Mouse (Mus musculus): ENCODE measurements around the gene Fam24a. TPM values are rescaled to one million over a fixed set of nuclear protein-coding genes. Genes with fewer than 3 reads are reported as not detected.

Gene Fam24a
- polyA plus RNA-seq, 1 experiment from 2014 or later, result not detected

GRCm38 (mm10) chr7:131329416-131329815 is 4.2 kb upstream of the Fam24a start, which contains the start of gene Fam24b:
Fam24b (minus strand) TSS chr7:131329516.
- ATAC-seq (replicated peaks; ENCODE audit: low FRiP score) (no peak), DNase-seq (ENCODE audit: low spot score) (no peak)
- Histone ChIP-seq H3K9ac (ENCODE audit: low read depth, low read length) (no peak within 1 kb of the TSS), H3K27me3 (replicated peaks; ENCODE audit: control insufficient read depth, insufficient read depth, low read length) (no peaks in the 10 kb centered on the region), H3K4me2 (no peak within 1 kb of the TSS), H3K4me3 (ENCODE audit: low read depth, low read length) (no peak within 1 kb of the TSS), H3K4me1 (replicated peaks; ENCODE audit: control insufficient read depth, insufficient read depth, low read length) (no peaks in the 10 kb centered on the region), H3K36me3 (ENCODE audit: control insufficient read depth, insufficient read depth, low read length) (no peaks in the 10 kb centered on the region), H3K9me3 (ENCODE audit: control insufficient read depth, low read length) (no peaks in the 10 kb centered on the region), H3K27ac (ENCODE audit: low read depth, low read length) (no peak within 1 kb of the TSS)
- 90% methylated on average over 5 of the region's 5 CpGs for WGBS

- Histone ChIP-seq H3K9me3 (ENCODE audit: control insufficient read depth, low read length) (no peaks in the 10 kb centered on the region), H3K36me3 (ENCODE audit: control insufficient read depth, insufficient read depth, low read length) (no peaks in the 10 kb centered on the region), H3K4me3 (ENCODE audit: low read depth, low read length) (no peak overlapping the region), H3K27me3 (replicated peaks; ENCODE audit: control insufficient read depth, insufficient read depth, low read length) (no peaks in the 10 kb centered on the region), H3K27ac (ENCODE audit: low read depth, low read length) (no peak overlapping the region), H3K4me2 (no peak overlapping the region), H3K9ac (ENCODE audit: low read depth, low read length) (no peak overlapping the region), H3K4me1 (replicated peaks; ENCODE audit: control insufficient read depth, insufficient read depth, low read length) (no peaks in the 10 kb centered on the region)
- ATAC-seq (replicated peaks; ENCODE audit: low FRiP score) (no peak), DNase-seq (ENCODE audit: low spot score) (no peak)
- 64% methylated on average over 2 of the region's 2 CpGs for WGBS
These were observed 2.0 kb upstream of the Fam24a start for GRCm38 (mm10) chr7:131331688-131332087.

- no peaks in the 10 kb centered on the region for H3K9me3 ChIP-seq (ENCODE audit: control insufficient read depth, low read length)
- H3K4me1 ChIP-seq (replicated peaks; ENCODE audit: control insufficient read depth, insufficient read depth, low read length), result no peaks in the 10 kb centered on the region
- no peak overlapping the region for H3K4me3 ChIP-seq (ENCODE audit: low read depth, low read length)
- H3K27me3 ChIP-seq (replicated peaks; ENCODE audit: control insufficient read depth, insufficient read depth, low read length), result no peaks in the 10 kb centered on the region
- WGBS, result 74% methylated on average over 8 of the region's 8 CpGs
- DNase-seq (ENCODE audit: low spot score) (no peak), ATAC-seq (replicated peaks; ENCODE audit: low FRiP score) (no peak)
- no peak overlapping the region for H3K27ac ChIP-seq (ENCODE audit: low read depth, low read length)
- peaks cover 6% of the 10 kb centered on the region for H3K36me3 ChIP-seq (ENCODE audit: control insufficient read depth, insufficient read depth, low read length)
- no peak overlapping the region for H3K9ac ChIP-seq (ENCODE audit: low read depth, low read length)
- no peak overlapping the region for H3K4me2 ChIP-seq
These were observed 3.9 kb downstream of the Fam24a start for GRCm38 (mm10) chr7:131337502-131338068.

GRCm38 (mm10) chr7:131345856-131346541 is 12.3 kb downstream of the Fam24a start:
- WGBS, result 91% methylated on average over 7 of the region's 7 CpGs
- H3K36me3 ChIP-seq (ENCODE audit: control insufficient read depth, insufficient read depth, low read length), result peaks cover 32% of the 10 kb centered on the region
- no peak overlapping the region for H3K27ac ChIP-seq (ENCODE audit: low read depth, low read length)
- no peaks in the 10 kb centered on the region for H3K9me3 ChIP-seq (ENCODE audit: control insufficient read depth, low read length)
- no peak overlapping the region for H3K4me3 ChIP-seq (ENCODE audit: low read depth, low read length)
- ATAC-seq (replicated peaks; ENCODE audit: low FRiP score) (no peak), DNase-seq (ENCODE audit: low spot score) (no peak)
- H3K4me1 ChIP-seq (replicated peaks; ENCODE audit: control insufficient read depth, insufficient read depth, low read length), result no peaks in the 10 kb centered on the region
- no peaks in the 10 kb centered on the region for H3K27me3 ChIP-seq (replicated peaks; ENCODE audit: control insufficient read depth, insufficient read depth, low read length)
- no peak overlapping the region for H3K4me2 ChIP-seq
- H3K9ac ChIP-seq (ENCODE audit: low read depth, low read length), result no peak overlapping the region

GRCm38 (mm10) chr7:131356105-131356504 is 22.4 kb downstream of the Fam24a start:
- no peaks in the 10 kb centered on the region for H3K9me3 ChIP-seq (ENCODE audit: control insufficient read depth, low read length)
- no peak overlapping the region for H3K9ac ChIP-seq (ENCODE audit: low read depth, low read length)
- no peaks in the 10 kb centered on the region for H3K27me3 ChIP-seq (replicated peaks; ENCODE audit: control insufficient read depth, insufficient read depth, low read length)
- H3K4me2 ChIP-seq, result no peak overlapping the region
- peaks cover 35% of the 10 kb centered on the region for H3K36me3 ChIP-seq (ENCODE audit: control insufficient read depth, insufficient read depth, low read length)
- H3K4me3 ChIP-seq (ENCODE audit: low read depth, low read length), result no peak overlapping the region
- DNase-seq (ENCODE audit: low spot score), result no peak
- H3K4me1 ChIP-seq (replicated peaks; ENCODE audit: control insufficient read depth, insufficient read depth, low read length), result 0 out of 2 replicates have a peak, but pooled peaks cover 3% of the 10 kb centered on the region
- H3K27ac ChIP-seq (ENCODE audit: low read depth, low read length), result no peak overlapping the region
- WGBS, result 93% methylated on average over 13 of the region's 13 CpGs
- no peak for ATAC-seq (replicated peaks; ENCODE audit: low FRiP score)

GRCm38 (mm10) chr7:131362269-131362614 is 28.6 kb downstream of the Fam24a start:
- 0% methylated on average over 34 of the region's 35 CpGs for WGBS
- Histone ChIP-seq H3K27ac (ENCODE audit: low read depth, low read length) (peak overlapping the region; percentile 88), H3K9ac (ENCODE audit: low read depth, low read length) (peak overlapping the region; percentile 84), H3K4me2 (peak overlapping the region; percentile 80), H3K9me3 (ENCODE audit: control insufficient read depth, low read length) (no peaks in the 10 kb centered on the region), H3K27me3 (replicated peaks; ENCODE audit: control insufficient read depth, insufficient read depth, low read length) (no peaks in the 10 kb centered on the region), H3K4me3 (ENCODE audit: low read depth, low read length) (peak overlapping the region; percentile 81), H3K36me3 (ENCODE audit: control insufficient read depth, insufficient read depth, low read length) (peaks cover 11% of the 10 kb centered on the region; the same call in 1 of the 2 replicates), H3K4me1 (replicated peaks; ENCODE audit: control insufficient read depth, insufficient read depth, low read length) (peaks cover 7% of the 10 kb centered on the region)
- peak; percentile 63 for ATAC-seq (replicated peaks; ENCODE audit: low FRiP score)
- DNase-seq (ENCODE audit: low spot score), result no peak

- peaks cover 8% of the 10 kb centered on the region; the same call in 1 of the 2 replicates for H3K36me3 ChIP-seq (ENCODE audit: control insufficient read depth, insufficient read depth, low read length)
- under 1% methylated on average over 55 of the region's 55 CpGs for WGBS
- peaks cover 7% of the 10 kb centered on the region for H3K4me1 ChIP-seq (replicated peaks; ENCODE audit: control insufficient read depth, insufficient read depth, low read length)
- DNase-seq (ENCODE audit: low spot score) (peak; percentile 92), ATAC-seq (replicated peaks; ENCODE audit: low FRiP score) (peak; percentile 96)
- peak within 1 kb of the TSS; percentile 81 for H3K4me3 ChIP-seq (ENCODE audit: low read depth, low read length)
- peak within 1 kb of the TSS; percentile 84 for H3K9ac ChIP-seq (ENCODE audit: low read depth, low read length)
- H3K27me3 ChIP-seq (replicated peaks; ENCODE audit: control insufficient read depth, insufficient read depth, low read length), result no peaks in the 10 kb centered on the region
- peak within 1 kb of the TSS; percentile 88 for H3K27ac ChIP-seq (ENCODE audit: low read depth, low read length)
- no peaks in the 10 kb centered on the region for H3K9me3 ChIP-seq (ENCODE audit: control insufficient read depth, low read length)
- H3K4me2 ChIP-seq, result peak within 1 kb of the TSS; percentile 80
These were observed 29.1 kb downstream of the Fam24a start, which contains the start of gene 2310057M21Rik for GRCm38 (mm10) chr7:131362615-131363300. 2310057M21Rik (minus strand) TSS chr7:131362759.

GRCm38 (mm10) chr7:131364131-131364530 is 30.5 kb downstream of the Fam24a start:
- Histone ChIP-seq H3K4me3 (ENCODE audit: low read depth, low read length) (no peak overlapping the region), H3K36me3 (ENCODE audit: control insufficient read depth, insufficient read depth, low read length) (peaks cover 2% of the 10 kb centered on the region; the same call in 1 of the 2 replicates), H3K9me3 (ENCODE audit: control insufficient read depth, low read length) (no peaks in the 10 kb centered on the region), H3K9ac (ENCODE audit: low read depth, low read length) (no peak overlapping the region), H3K4me2 (no peak overlapping the region), H3K4me1 (replicated peaks; ENCODE audit: control insufficient read depth, insufficient read depth, low read length) (peaks cover 7% of the 10 kb centered on the region), H3K27ac (ENCODE audit: low read depth, low read length) (no peak overlapping the region), H3K27me3 (replicated peaks; ENCODE audit: control insufficient read depth, insufficient read depth, low read length) (no peaks in the 10 kb centered on the region)
- WGBS, result 84% methylated on average over 8 of the region's 8 CpGs
- DNase-seq (ENCODE audit: low spot score), result no peak
- no peak for ATAC-seq (replicated peaks; ENCODE audit: low FRiP score)

Data from liver, embryonic 11.5 days (tissue).